Mouse (Mus musculus) liver, adult 2 months (tissue): ENCODE measurements around the gene Zdhhc18. TPM values are rescaled to one million over a fixed set of nuclear protein-coding genes. Genes with fewer than 3 reads are reported as not detected.

Experiments
- DNase-seq: peaks from one replicate; pipeline ENCODE4 v3.0.0-alpha.2; 2011; ENCODE audit warnings: low read depth, low spot score; ENCODE audit errors: extremely low read depth
- H3K27ac ChIP-seq: fragments of 200-500 bp; replicated peaks from 2 replicates; pipeline ENCODE4 v1.5.1; 2012; ENCODE audit warnings: low read depth, mild to moderate bottlenecking, control low read depth, inconsistent platforms, low read length; ENCODE audit not compliant: insufficient read depth
- H3K27me3 ChIP-seq: fragments of 200-500 bp; 2 replicates; pipeline ENCODE4 v1.6.1; 2012; ENCODE audit warnings: mild to moderate bottlenecking, moderate library complexity, low read length, inconsistent platforms; ENCODE audit not compliant: control insufficient read depth, insufficient read depth
- H3K36me3 ChIP-seq: fragments of 200-500 bp; 2 replicates; pipeline ENCODE4 v1.6.1; 2012; ENCODE audit warnings: low read length, inconsistent platforms; ENCODE audit not compliant: control insufficient read depth, insufficient read depth
- H3K4me1 ChIP-seq: fragments of 200-500 bp; 2 replicates; pipeline ENCODE4 v1.6.1; 2011; ENCODE audit warnings: low read length; ENCODE audit not compliant: control insufficient read depth, insufficient read depth
- H3K4me3 ChIP-seq: fragments of 200-500 bp; 2 replicates; pipeline ENCODE4 v1.5.1; 2011; ENCODE audit warnings: low read depth, mild to moderate bottlenecking, control low read depth, low read length, moderate library complexity; ENCODE audit not compliant: insufficient read depth
- H3K79me2 ChIP-seq: fragments of 200-500 bp; 2 replicates; pipeline ENCODE4 v1.6.1; 2012; ENCODE audit warnings: inconsistent platforms, mild to moderate bottlenecking, low read length, moderate library complexity; ENCODE audit not compliant: control insufficient read depth, insufficient read depth
- H3K9ac ChIP-seq: fragments of 200-500 bp; 2 replicates; pipeline ENCODE4 v1.6.1; 2012; ENCODE audit warnings: low read depth, mild to moderate bottlenecking, control low read depth, inconsistent platforms, low read length
- CTCF ChIP-seq: fragments of 200-500 bp; IDR thresholded peaks from 2 replicates; pipeline ENCODE4 v1.5.1; 2011; ENCODE audit warnings: low read depth, low read length, control low read depth
- POLR2A ChIP-seq: fragments of 200-500 bp; IDR thresholded peaks from 2 replicates; pipeline ENCODE4 v1.6.1; 2011; ENCODE audit warnings: low read length, control low read depth; ENCODE audit not compliant: insufficient read depth; ENCODE audit errors: extremely low read depth
- WGBS: fragments of 180-500 bp; shearing (Covaris S2); methylation state at CpG from one replicate; pipeline ENCODE4 v1.1.7; 2018; 5-methylcytosine and 5-hydroxymethylcytosine counted together
- polyA plus RNA-seq: library from polyadenylated mRNA; depleted of rRNA; stranded (reverse); fragments of >200 nt; gene quantifications from 2 replicates; pipeline ENCODE4 v1.2.3, GENCODE M21; 2012
- total RNA-seq: library from RNA; depleted of rRNA; stranded (reverse); fragments of >200 nt; gene quantifications from 2 replicates; pipeline ENCODE4 v1.2.3, GENCODE M21; 2014

Gene Zdhhc18
- total and polyA plus RNA-seq, 2 experiments = 8.9 to 21.3 TPM

DNA sequence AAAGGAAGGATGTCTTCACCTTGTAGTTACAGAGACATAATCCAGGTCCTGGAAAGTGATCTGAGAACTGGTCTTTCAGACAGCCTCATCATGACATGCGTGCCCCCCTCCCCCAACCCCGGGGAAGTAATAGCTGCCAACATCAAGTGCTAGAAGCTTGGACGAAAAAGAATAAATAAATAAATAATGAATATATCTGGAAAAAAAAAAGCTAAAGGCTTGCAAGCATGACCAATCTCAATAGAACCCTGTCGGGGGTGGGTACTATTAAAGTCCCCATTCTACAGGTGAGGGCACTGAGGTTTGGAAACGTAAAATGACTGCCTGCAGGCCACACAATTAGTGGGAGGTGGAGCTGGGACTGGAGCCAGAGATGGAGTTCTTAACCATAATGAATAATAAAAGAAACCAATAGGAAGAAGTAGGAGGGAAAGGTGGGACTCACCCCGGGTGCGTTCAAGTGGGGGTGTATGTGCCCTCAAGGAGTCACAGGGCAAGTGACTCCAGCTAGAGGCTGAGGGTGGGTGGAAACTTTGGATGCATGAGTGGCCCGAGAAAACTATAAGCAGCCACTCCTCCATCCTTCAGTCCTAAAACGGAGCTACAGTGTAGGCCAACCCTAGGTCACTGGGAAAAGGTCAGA, 18.1 kb downstream of the Zdhhc18 start:
- Histone ChIP-seq H3K4me1 (peaks cover 22% of the 10 kb centered on the region), H3K36me3 (no peaks in the 10 kb centered on the region), H3K27ac (peak overlapping the region; percentile 87), H3K9ac (peak overlapping the region; percentile 80), H3K4me3 (peak overlapping the region; percentile 72), H3K79me2 (peaks cover 18% of the 10 kb centered on the region), H3K27me3 (no peaks in the 10 kb centered on the region)
- no peak for TF ChIP-seq CTCF
- no peak for TF ChIP-seq POLR2A
- 29% methylated on average over 9 of the region's 9 CpGs for WGBS
- DNase-seq = peak; percentile 24

GRCm38 (mm10) chr4:133631071-133631768, 18.7 kb downstream of the Zdhhc18 start:
- Histone ChIP-seq H3K4me3 (peak overlapping the region; percentile 54), H3K27ac (peak overlapping the region; percentile 87), H3K36me3 (peaks cover 3% of the 10 kb centered on the region; the same call in 1 of the 2 replicates), H3K79me2 (peaks cover 22% of the 10 kb centered on the region), H3K27me3 (no peaks in the 10 kb centered on the region), H3K9ac (peak overlapping the region; percentile 72), H3K4me1 (peaks cover 22% of the 10 kb centered on the region)
- WGBS = 7% methylated on average over 14 of the region's 14 CpGs
- peak; percentile 88 for DNase-seq
- TF ChIP-seq CTCF (no peak), POLR2A (peak; percentile 5; the same call in 1 of the 2 replicates)

DNA sequence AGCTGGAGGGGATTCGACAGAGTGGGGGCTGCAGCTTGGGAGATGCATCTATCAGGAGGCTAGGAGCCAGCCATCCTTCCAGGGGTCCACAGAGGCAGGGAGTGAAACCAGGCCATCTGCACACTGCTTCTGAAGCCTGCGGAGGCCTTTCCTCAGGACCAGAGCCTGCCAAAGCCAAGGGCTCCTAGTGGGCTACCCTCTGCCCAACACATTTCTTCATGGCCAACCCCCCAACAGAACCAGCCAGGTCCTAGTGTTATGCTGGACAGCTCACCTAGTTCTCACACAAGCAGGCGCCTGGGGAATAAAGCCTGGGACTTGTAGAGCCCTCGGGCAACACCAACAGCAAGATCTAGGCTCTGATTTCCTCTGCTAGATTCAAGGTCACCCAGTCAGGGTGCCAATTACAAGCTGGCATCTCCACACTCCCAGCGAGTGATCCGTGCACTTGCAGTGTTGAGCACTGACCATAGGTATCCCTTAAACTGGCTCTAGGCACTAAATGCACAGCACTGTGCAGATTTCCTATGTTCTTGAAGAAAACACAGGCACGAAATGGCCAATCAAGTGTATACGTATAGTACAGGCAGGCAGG, 19.5 kb downstream of the Zdhhc18 start:
- no peak for TF ChIP-seq POLR2A
- TF ChIP-seq CTCF = no peak

DNA sequence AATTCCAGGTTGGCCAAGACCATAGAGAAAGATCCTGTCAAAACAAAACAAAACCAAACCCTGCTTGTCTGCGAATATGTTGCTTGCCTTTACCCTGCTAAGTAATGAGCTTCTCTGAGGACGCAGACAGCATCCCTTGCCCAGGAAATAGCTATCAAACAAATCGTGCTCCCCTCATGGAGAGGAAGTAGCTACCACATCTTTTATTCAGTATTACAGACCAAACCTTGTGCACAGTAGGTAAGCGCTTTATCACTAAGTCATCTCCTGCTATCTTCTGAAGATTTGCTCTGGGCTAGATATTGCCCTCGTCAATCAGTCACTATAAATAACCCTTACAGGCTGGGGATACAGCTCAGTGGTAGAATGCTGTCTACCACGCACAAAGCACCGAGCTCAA, 20.8 kb downstream of the Zdhhc18 start:
- no peak for DNase-seq
- no peak overlapping the region for H3K4me3 ChIP-seq
- H3K27ac ChIP-seq = no peak overlapping the region
- no peak for TF ChIP-seq CTCF
- no peak for TF ChIP-seq POLR2A
- no peaks in the 10 kb centered on the region for H3K27me3 ChIP-seq
- peaks cover 24% of the 10 kb centered on the region for H3K79me2 ChIP-seq
- WGBS = 76% methylated on average over 7 of the region's 7 CpGs
- H3K36me3 ChIP-seq = peaks cover 3% of the 10 kb centered on the region; the same call in 1 of the 2 replicates
- peaks cover 22% of the 10 kb centered on the region for H3K4me1 ChIP-seq
- no peak overlapping the region for H3K9ac ChIP-seq

More for the DNA sequence above, 19.5 kb downstream of the Zdhhc18 start:
- no peak for DNase-seq
- peak overlapping the region; percentile 87 for H3K27ac ChIP-seq
- 76% methylated on average over 8 of the region's 8 CpGs for WGBS
- no peaks in the 10 kb centered on the region for H3K27me3 ChIP-seq
- peaks cover 3% of the 10 kb centered on the region; the same call in 1 of the 2 replicates for H3K36me3 ChIP-seq
- H3K4me3 ChIP-seq = peak overlapping the region; percentile 20; the same call in 1 of the 2 replicates
- H3K9ac ChIP-seq = peak overlapping the region; percentile 19; the same call in 1 of the 2 replicates
- peaks cover 22% of the 10 kb centered on the region for H3K79me2 ChIP-seq
- peaks cover 22% of the 10 kb centered on the region for H3K4me1 ChIP-seq

GRCm38 (mm10) chr4:133628517-133628916, 21.4 kb downstream of the Zdhhc18 start:
- 63% methylated on average over 2 of the region's 2 CpGs for WGBS

More at GRCm38 (mm10) chr4:133628517-133628916, 21.4 kb downstream of the Zdhhc18 start:
- Histone ChIP-seq H3K9ac (no peak overlapping the region), H3K4me3 (no peak overlapping the region), H3K36me3 (peaks cover 3% of the 10 kb centered on the region; the same call in 1 of the 2 replicates), H3K27ac (no peak overlapping the region), H3K4me1 (peaks cover 20% of the 10 kb centered on the region), H3K79me2 (peaks cover 24% of the 10 kb centered on the region), H3K27me3 (no peaks in the 10 kb centered on the region)
- TF ChIP-seq CTCF (no peak), POLR2A (no peak)
- DNase-seq = no peak
